Mouse (Mus musculus) kidney, postnatal 36 days (tissue): ENCODE data around the gene Psen2.

ENCODE experiments used
- DNase-seq, 2 experiments: peaks; one replicate each; pipeline ENCODE4 v3.0.0; 2021 to 2022; ENCODE audit warnings: mixed read lengths in 2 of 2

Gene Psen2

DNA sequence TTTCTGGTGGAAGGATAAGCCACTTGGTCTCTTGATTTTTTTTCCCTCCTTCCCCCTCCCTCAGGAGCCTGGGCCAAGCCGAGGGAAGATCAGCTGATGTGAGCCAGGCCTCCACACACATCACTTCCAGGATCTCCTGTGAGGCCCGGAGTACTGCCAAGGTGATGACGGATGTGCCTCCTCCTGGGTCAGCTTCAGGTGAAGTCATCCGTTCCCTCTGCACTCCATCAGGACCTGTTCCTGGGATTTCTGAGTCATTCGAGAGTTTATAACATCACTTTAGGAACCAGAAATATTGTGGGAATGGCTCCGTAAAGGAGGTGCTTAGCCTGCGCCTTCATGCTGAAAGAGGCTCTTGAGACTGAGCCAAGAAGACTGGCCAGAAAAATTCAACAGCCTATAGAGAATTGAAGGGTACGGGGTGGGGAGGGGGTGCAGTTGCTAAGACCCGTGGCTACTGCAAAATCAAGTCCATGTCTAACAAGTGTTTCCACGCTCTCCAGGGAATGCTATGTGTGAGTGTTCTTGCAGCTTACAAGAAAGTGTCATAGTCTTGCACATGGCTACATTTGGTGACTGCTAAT lies 11.6 kb upstream of the Psen2 start:
- peak; percentile 32 to 51 for DNase-seq

DNA sequence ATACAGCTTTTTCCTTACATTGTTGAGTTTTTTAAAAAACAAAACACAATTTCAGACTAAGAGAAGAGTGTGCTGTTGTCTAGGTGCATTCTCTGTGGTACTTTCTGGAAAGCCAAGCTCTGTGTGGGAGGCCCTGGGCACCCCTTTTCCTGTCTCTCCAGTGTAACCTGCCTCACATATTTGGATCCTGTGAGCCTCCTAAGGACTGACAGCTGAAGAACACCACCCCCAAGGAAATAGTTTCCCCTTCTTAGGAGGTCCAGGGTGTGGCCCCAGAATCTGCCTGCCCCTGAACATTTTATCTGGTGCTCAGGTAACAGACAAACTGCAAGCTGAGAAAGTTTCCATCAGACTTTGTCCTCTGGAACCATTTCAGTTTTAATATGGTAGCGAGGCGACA lies 5.8 kb upstream of the Psen2 start:
- DNase-seq = no peak

- peak; percentile 93 to 96 for DNase-seq
These were observed 5.2 kb upstream of the Psen2 start for GRCm38 (mm10) chr1:180268249-180269031.

DNA sequence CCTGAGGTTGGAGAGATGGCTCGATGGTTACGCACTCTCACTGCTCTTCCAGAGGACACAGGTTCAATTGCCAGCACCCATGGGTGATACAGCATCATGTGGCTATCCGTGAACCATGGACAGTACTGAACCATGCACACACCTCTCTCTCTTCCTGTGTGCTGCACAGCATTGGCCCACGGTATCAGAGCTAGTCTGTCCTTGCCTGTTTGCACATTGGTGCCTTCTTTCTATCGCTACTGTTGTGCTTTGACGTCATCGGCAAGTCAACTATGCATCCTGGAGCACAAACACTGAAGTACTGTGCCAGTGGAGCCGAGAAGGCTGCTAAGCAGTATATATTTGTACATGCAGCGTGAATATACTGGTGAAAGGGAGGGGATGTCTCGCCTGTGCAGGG lies 3.9 kb upstream of the Psen2 start:
- no peak for DNase-seq

GRCm38 (mm10) chr1:180265399-180265798 lies 2.2 kb upstream of the Psen2 start:
- DNase-seq = peak; percentile 62 to 88

DNA sequence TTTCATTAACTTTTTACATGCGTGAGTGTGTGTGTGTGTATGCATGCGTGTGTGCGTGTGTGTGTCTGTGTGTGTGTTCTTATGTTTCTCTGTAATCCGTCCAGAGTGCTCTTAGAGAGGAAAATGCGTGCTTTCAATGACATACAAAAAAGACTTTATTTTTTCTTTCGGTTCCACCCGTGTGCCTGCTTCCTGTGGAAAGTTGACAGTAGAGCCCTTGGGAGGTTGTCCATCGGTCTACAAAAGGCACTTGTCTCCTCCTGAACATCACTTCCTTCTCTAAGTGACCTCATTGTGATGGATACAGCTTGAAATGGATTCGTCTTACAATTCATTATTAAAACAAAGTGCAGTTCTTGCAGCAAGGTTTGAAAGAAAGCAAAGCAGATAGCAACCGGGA lies 1.6 kb upstream of the Psen2 start:
- DNase-seq = no peak

DNA sequence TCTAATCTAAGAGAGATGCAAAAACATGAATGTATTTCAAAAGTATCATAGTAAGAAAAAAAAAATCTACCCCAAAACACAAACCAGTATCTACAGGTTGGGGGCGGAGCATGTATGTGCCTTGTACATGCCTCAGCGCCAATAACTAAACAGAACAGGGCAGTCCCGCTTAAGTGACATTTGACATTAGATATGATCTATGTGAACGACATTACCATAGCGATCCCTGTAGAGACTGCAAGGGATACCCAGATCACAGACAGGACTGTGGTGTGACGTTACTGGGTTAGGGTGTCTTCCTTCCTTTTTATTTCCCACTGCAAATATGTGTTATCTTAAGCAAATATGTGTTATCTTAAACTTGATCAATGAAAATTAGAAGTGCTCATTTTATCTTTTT lies 1.2 kb upstream of the Psen2 start:
- no peak for DNase-seq

GRCm38 (mm10) chr1:180261857-180262570 lies 1.2 kb downstream of the Psen2 start:
- no peak for DNase-seq

GRCm38 (mm10) chr1:180261415-180261814 lies 1.8 kb downstream of the Psen2 start:
- DNase-seq = no peak

- DNase-seq = no peak
These were observed 2.4 kb downstream of the Psen2 start for GRCm38 (mm10) chr1:180260886-180261285.

- DNase-seq = no peak
These were observed 3.5 kb downstream of the Psen2 start for GRCm38 (mm10) chr1:180259753-180260152.

DNA sequence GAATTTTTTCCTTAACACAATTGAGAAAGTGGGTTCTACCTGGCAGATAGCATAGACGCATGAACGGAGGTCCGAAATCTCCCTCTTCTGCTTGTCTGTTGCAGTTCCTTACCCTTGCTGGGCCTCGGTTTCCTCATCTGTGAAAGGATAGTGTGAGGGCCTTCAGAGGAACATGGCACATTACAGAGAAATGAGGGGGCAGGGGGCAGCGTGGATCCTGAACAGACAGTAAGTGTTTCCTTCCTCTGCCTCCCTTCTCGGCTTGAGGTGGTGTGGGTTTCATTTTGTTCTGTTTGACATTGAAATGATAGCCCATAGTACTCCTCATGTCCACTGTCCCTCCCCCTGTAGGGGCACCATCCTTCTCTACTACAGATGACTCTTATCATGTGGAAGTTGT lies 5.8 kb downstream of the Psen2 start:
- no peak for DNase-seq

DNA sequence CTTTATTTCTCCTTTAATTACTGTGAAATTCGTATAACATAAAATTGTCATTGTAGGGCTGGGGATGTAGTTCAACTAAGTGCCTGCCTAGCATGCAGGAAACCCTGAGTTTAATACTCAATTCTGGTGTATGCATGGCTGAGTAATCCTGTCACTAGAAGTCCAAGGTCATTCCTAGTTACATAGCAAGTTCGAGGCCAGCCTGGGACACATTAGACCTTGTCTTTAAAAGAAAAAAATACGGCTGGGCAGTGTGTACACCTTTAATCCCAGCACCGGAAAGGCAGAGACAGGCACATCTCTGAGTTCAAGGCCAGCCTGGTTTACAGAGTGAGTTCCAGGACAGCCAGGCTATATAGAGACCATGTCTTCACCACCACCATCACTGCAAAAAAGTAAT lies 6.4 kb downstream of the Psen2 start:
- DNase-seq = peak in 1 of 2 experiments; percentile 32

- DNase-seq = peak; percentile 96 to 100
These were observed 7.0 kb downstream of the Psen2 start for GRCm38 (mm10) chr1:180256138-180256674.

GRCm38 (mm10) chr1:180255294-180256117 lies 7.7 kb downstream of the Psen2 start:
- DNase-seq = peak; percentile 48 to 73

- no peak for DNase-seq
These were observed 8.9 kb downstream of the Psen2 start for GRCm38 (mm10) chr1:180254316-180254715.

DNA sequence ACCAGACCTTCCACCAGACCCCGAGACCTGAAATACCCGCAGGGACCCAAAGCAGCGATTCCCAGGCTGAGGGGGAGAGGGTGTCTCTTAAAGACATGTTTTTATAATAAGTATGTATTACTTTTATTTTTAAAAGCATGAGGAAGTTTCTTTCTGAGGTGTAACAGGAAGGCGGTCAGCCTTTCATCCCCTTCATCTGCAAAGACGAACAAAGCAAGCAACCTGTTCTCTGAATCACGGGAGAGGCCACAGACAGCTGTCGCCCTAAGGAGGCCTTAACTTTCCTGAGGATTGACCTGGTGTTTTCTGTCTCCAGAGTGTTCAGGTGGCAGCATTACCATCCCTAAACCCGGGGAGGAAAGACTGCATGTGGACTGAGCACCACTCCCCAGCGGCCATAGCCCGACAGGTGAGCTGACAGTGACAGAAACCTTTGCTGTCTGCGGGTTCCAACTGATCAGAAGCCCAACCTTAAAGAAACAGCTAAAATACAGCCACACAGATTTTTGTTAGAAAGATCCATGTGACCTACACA lies 10.5 kb downstream of the Psen2 start:
- no peak for DNase-seq

DNA sequence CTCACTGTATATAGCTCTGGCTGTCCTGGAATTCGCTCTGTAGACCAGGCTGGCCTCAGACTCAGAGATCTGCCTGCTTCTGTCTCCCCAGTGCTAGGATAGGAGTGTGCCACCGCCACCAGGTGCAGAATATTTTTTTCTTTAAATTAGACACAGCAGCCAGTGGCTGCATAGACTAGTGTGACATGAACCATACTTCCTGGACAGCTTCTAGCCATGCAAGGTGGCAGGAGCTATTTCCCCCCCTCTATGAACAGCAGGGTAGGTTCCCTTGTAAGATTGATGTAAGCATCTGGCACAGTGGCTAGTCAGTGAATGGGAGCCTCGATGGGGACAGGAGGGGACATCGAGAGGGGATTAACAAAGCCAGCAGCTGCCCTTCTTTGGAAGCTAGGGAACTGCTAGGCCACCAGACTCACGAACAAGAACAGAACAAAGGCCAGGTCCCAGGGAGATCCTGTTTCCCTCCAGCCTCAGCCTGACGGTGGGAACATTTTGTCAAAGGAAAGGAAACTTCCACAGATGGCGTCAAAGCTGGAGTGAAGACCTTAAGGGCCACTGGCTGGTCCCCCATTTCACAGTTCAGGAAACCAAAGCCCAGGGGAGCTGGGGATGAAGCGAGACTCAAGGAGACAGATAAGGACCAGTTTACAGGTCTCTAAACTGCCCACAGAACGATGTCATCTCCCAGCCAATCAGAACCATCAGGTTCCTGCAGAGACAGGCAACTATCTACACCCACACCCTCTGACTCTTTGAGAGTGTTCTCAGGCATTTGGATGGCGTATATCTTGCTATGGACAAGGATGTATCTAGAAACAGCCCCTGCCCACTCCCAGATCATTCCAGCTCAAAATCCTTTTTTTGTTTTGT lies 11.8 kb downstream of the Psen2 start:
- DNase-seq = no peak

GRCm38 (mm10) chr1:180250441-180250830 lies 12.8 kb downstream of the Psen2 start:
- DNase-seq = no peak

- peak; percentile 81 to 84 for DNase-seq
These were observed 13.4 kb downstream of the Psen2 start for GRCm38 (mm10) chr1:180249666-180250440.
